Mouse (Mus musculus) CH12.LX (cell line): ENCODE data around the gene Ezr.

Experiments
- CHD1 ChIP-seq: IDR thresholded peaks from 2 replicates; pipeline ENCODE4 v1.6.1; 2012; ENCODE audit warnings: low read depth, low read length, improper control_type of control experiment, inconsistent platforms
- CTCF ChIP-seq, 2 experiments: IDR thresholded peaks in 1 of 2; conservative IDR thresholded peaks in 1 of 2; 2 replicates each; pipeline ENCODE4 v1.5.1; 2011 to 2012; ENCODE audit warnings: low read depth in 2 of 2, low read length in 2 of 2, improper control_type of control experiment in 1 of 2, inconsistent platforms in 1 of 2, mild to moderate bottlenecking in 1 of 2, moderate library complexity in 1 of 2
- E2F4 ChIP-seq: IDR thresholded peaks from 2 replicates; pipeline ENCODE4 v1.6.1; 2011; ENCODE audit warnings: low read depth, low read length, improper control_type of control experiment; ENCODE audit not compliant: insufficient replicate concordance
- EP300 ChIP-seq: IDR thresholded peaks from 2 replicates; pipeline ENCODE4 v1.6.1; 2011; ENCODE audit warnings: low read length, improper control_type of control experiment
- JUND ChIP-seq: conservative IDR thresholded peaks from 2 replicates; pipeline ENCODE4 v1.6.1; 2011; ENCODE audit warnings: low read depth, low read length, improper control_type of control experiment
- MAX ChIP-seq: IDR thresholded peaks from 2 replicates; pipeline ENCODE4 v1.6.1; 2011; ENCODE audit warnings: low read length, improper control_type of control experiment
- NELFE ChIP-seq: IDR thresholded peaks from 2 replicates; pipeline ENCODE4 v1.6.1; 2011; ENCODE audit warnings: low read depth, low read length, improper control_type of control experiment
- POLR2A ChIP-seq: IDR thresholded peaks from 2 replicates; pipeline ENCODE4 v1.6.1; 2011; ENCODE audit warnings: low read depth, mild to moderate bottlenecking, improper control_type of control experiment, low read length
- TCF12 ChIP-seq: IDR thresholded peaks from 2 replicates; pipeline ENCODE4 v1.6.1; 2014; ENCODE audit warnings: low read depth, mild to moderate bottlenecking, inconsistent platforms, low read length, improper control_type of control experiment
- UBTF ChIP-seq: IDR thresholded peaks from 2 replicates; pipeline ENCODE4 v1.6.1; 2012; ENCODE audit warnings: low read depth, mild to moderate bottlenecking, inconsistent platforms, low read length, improper control_type of control experiment, moderate library complexity
- USF1 ChIP-seq: IDR thresholded peaks from 2 replicates; pipeline ENCODE4 v1.6.1; 2014; ENCODE audit warnings: low read depth, mild to moderate bottlenecking, inconsistent platforms, low read length, improper control_type of control experiment
- ZNF384 ChIP-seq: IDR thresholded peaks from 2 replicates; pipeline ENCODE4 v1.6.1; 2012; ENCODE audit warnings: low read depth, low read length, improper control_type of control experiment, inconsistent platforms

GRCm38 (mm10) chr17:6746452-6747231 is 35.9 kb downstream of the Ezr start:
- TF ChIP-seq CTCF (conservative IDR thresholded peaks at IDR 0.05 in 1 of 2, IDR thresholded peaks at IDR 0.05 in 1 of 2; ENCODE audit: low read depth in 2 of 2, low read length in 2 of 2): no peak
- TF ChIP-seq POLR2A: no peak
- TF ChIP-seq UBTF: no peak
- no peak for TF ChIP-seq TCF12
- no peak for TF ChIP-seq ZNF384
- TF ChIP-seq EP300: no peak
- no peak for TF ChIP-seq NELFE
- no peak for TF ChIP-seq E2F4
- no peak for TF ChIP-seq MAX
- TF ChIP-seq CHD1: no peak
- no peak for TF ChIP-seq JUND
- TF ChIP-seq USF1: no peak
